In genomic region chr9:32570547-32570946, GRCm38 (mm10) we compare ENCODE assay signal across 12 mouse cellular contexts. TPM values are rescaled to one million over a fixed set of nuclear protein-coding genes. Genes with fewer than 3 reads are reported as not detected.
DNase-seq lines count a peak whose midpoint lies in the region; ATAC-seq and TF ChIP-seq lines count a peak whose summit lies in the region.
"Had no signal": no experiment of that assay in that cellular context is flagged by ENCODE, and none has a peak within 500 bp of the region (broad histone marks: within the 10 kb centered on the region; RNA-seq: fewer than 3 reads in every experiment).

No protein-coding gene starts in this region.

- H3K4me3 ChIP-seq in thymus, adult 2 months (ENCODE audit: control insufficient read depth, insufficient read depth, low read length), result no peak overlapping the region
- H3K4me3 ChIP-seq: neural tube, embryonic 13.5 days had no signal

- TF ChIP-seq POLR2A in thymus, adult 2 months (IDR thresholded peaks at IDR 0.05; ENCODE audit: control insufficient read depth, extremely low read depth, insufficient read depth, low read length, poor library complexity), result no peak

- WGBS in thymus, adult 2 months, result 70% methylated on average over 5 of the region's 5 CpGs

- H3K4me1 ChIP-seq in thymus, adult 2 months (replicated peaks; ENCODE audit: control insufficient read depth, insufficient read depth, low read length), result peaks cover 2% of the 10 kb centered on the region; the same call in 1 of the 2 replicates
- H3K4me1 ChIP-seq: neural tube, embryonic 13.5 days had no signal

- ATAC-seq in common myeloid progenitor, adult 5-6 weeks (replicated peaks; ENCODE audit: low read depth, poor library complexity, severe bottlenecking), result peak; percentile 76

- no peaks in the 10 kb centered on the region for H3K36me3 ChIP-seq in thymus, adult 2 months (ENCODE audit: control insufficient read depth, insufficient read depth, low read length)
- H3K36me3 ChIP-seq: neural tube, embryonic 13.5 days had no signal

- H3K27me3 ChIP-seq in thymus, adult 2 months (ENCODE audit: control insufficient read depth, insufficient read depth, low read length), result no peaks in the 10 kb centered on the region
- H3K27me3 ChIP-seq: neural tube, embryonic 13.5 days had no signal

- H3K27ac ChIP-seq in thymus, adult 2 months (ENCODE audit: control insufficient read depth, insufficient read depth, low read length), result no peak overlapping the region
- H3K27ac ChIP-seq: hindbrain, embryonic 14.5 days; neural tube, embryonic 13.5 days had no signal

- TF ChIP-seq CTCF in thymus, adult 2 months (IDR thresholded peaks at IDR 0.05; ENCODE audit: borderline replicate concordance, control insufficient read depth, extremely low read depth, insufficient read depth, low read length, poor library complexity), result no peak

- peak; percentile 47 for DNase-seq in thymus, adult 2 months
- no peak for DNase-seq in thymus, adult 18-20 months
- DNase-seq in natural killer cell, adult 2 months (ENCODE audit: low spot score in 2 of 2), result peak; percentile 46 to 47
- DNase-seq in frontal cortex, adult 2 months (ENCODE audit: extremely low spot score in 1 of 2, low spot score in 1 of 2), result no peak
- DNase-seq in layer of hippocampus, postnatal 25 days (ENCODE audit: extremely low spot score in 1 of 2, low spot score in 1 of 2), result no peak
- no peak for DNase-seq in urinary bladder, postnatal 36 days (ENCODE audit: low spot score in 2 of 2)
- DNase-seq: cerebellum, adult 9-10 months; kidney, postnatal 10 days; midbrain, embryonic 14.5 days had no signal

RNA-seq across cellular contexts. Expression of gene Fli1, which starts 27.9 kb away (rescaled TPM):
- polyA plus RNA-seq in thymus, adult 2 months (2012; rRNA removed), result 28.5 and 33.9 TPM in 2 replicates
- total RNA-seq in common myeloid progenitor, adult 5-6 weeks (2017), result 88.2 and 91.2 TPM in 2 replicates
- 3.1 and 4.6 TPM in 2 replicates for polyA plus RNA-seq in frontal cortex, adult 2 months (2012; rRNA removed)
- total RNA-seq in layer of hippocampus, postnatal 25 days (2021), result 1 to 10 TPM; 4.6 to 5.3 TPM

Comparison
In these comparisons a context has a peak if more than half of its experiments do, and no peak if none do; other contexts are left out.
1. DNase-seq: peak in thymus, adult 2 months (single experiment) and natural killer cell, adult 2 months (2 of 2); none in thymus, adult 18-20 months (0 of 2), frontal cortex, adult 2 months (0 of 2), layer of hippocampus, postnatal 25 days (0 of 2) and urinary bladder, postnatal 36 days (0 of 2).
2. RNA of gene Fli1, which starts 27.9 kb away (total RNA-seq): 88.2 to 91.2 TPM in common myeloid progenitor, adult 5-6 weeks; 4.6 to 5.3 TPM in layer of hippocampus, postnatal 25 days; every median in the first group is over 10 times any median in the second.